Mouse (Mus musculus): Measurements from ENCODE around the gene Wnt3a. TPM values are rescaled to one million over a fixed set of nuclear protein-coding genes. Genes with fewer than 3 reads are reported as not detected.
"Not testable (repeated sequence)": the region's sequence is repeated elsewhere in the genome, so short reads cannot be mapped to it uniquely, and the experiment has no call there.

Gene Wnt3a
- polyA plus RNA-seq, 1 experiment from 2014 or later = 0.20 TPM

- DNase-seq (ENCODE audit: low spot score) = no peak
These were observed 68.9 kb downstream of the Wnt3a start for GRCm38 (mm10) chr11:59221604-59222003.

- peak; percentile 44 for DNase-seq (ENCODE audit: low spot score)
These were observed 71.5 kb downstream of the Wnt3a start for GRCm38 (mm10) chr11:59219064-59219463.

- no peak for DNase-seq (ENCODE audit: low spot score)
These were observed 72.1 kb downstream of the Wnt3a start for GRCm38 (mm10) chr11:59218389-59218998.

GRCm38 (mm10) chr11:59216955-59217354 lies 73.6 kb downstream of the Wnt3a start:
- DNase-seq (ENCODE audit: low spot score) = no peak

GRCm38 (mm10) chr11:59212892-59213494 lies 77.6 kb downstream of the Wnt3a start:
- DNase-seq (ENCODE audit: low spot score) = no peak

- peak; percentile 52 for DNase-seq (ENCODE audit: low spot score)
These were observed 78.2 kb downstream of the Wnt3a start for GRCm38 (mm10) chr11:59212320-59212719.

GRCm38 (mm10) chr11:59211561-59211960 lies 79.0 kb downstream of the Wnt3a start:
- not testable (repeated sequence) for DNase-seq (ENCODE audit: low spot score)

GRCm38 (mm10) chr11:59210020-59210419 lies 80.5 kb downstream of the Wnt3a start:
- DNase-seq (ENCODE audit: low spot score) = no peak

GRCm38 (mm10) chr11:59209580-59209979 lies 81.0 kb downstream of the Wnt3a start:
- no peak for DNase-seq (ENCODE audit: low spot score)

GRCm38 (mm10) chr11:59209003-59209441 lies 81.5 kb downstream of the Wnt3a start:
- peak; percentile 52 for DNase-seq (ENCODE audit: low spot score)

GRCm38 (mm10) chr11:59208153-59208831 lies 82.3 kb downstream of the Wnt3a start, which contains the start of gene 2310033P09Rik:
Gene 2310033P09Rik, plus strand, starts transcription at chr11:59208321.
- DNase-seq (ENCODE audit: low spot score) = peak; percentile 95

- DNase-seq (ENCODE audit: low spot score) = peak; percentile 94
These were observed 88.2 kb downstream of the Wnt3a start, which contains the start of gene Mrpl55 for GRCm38 (mm10) chr11:59202081-59202995. Gene Mrpl55, plus strand, starts transcription at chr11:59202486.

- DNase-seq (ENCODE audit: low spot score) = no peak
These were observed 89.1 kb downstream of the Wnt3a start for GRCm38 (mm10) chr11:59201216-59202002.

Small RNAs within 50 kb of the gene (microRNA-seq; reads per million reads assigned to microRNA genes)
- not detected for gene Gm24756 (ENCODE audit: borderline number of aligned reads)

Other genes with a start within 250 kb of the Wnt3a start
- gene Obscn, start 154.3 kb downstream of the Wnt3a start, polyA plus RNA-seq (2015; fragmentation: Nextera tagmentation; extraction: Ambion mirVana) = 0.04 and 0.13 TPM in 2 replicates
- gene Iba57, start 127.0 kb downstream of the Wnt3a start, polyA plus RNA-seq (2015; fragmentation: Nextera tagmentation; extraction: Ambion mirVana) = 5.3 and 5.7 TPM in 2 replicates
- gene Gjc2, start 107.5 kb downstream of the Wnt3a start, polyA plus RNA-seq (2015; fragmentation: Nextera tagmentation; extraction: Ambion mirVana) = 0.18 and 0.26 TPM in 2 replicates
- gene Guk1, start 98.5 kb downstream of the Wnt3a start, polyA plus RNA-seq (2015; fragmentation: Nextera tagmentation; extraction: Ambion mirVana) = 92.3 and 93.0 TPM in 2 replicates
- gene Mrpl55, start 88.3 kb downstream of the Wnt3a start, polyA plus RNA-seq (2015; fragmentation: Nextera tagmentation; extraction: Ambion mirVana) = 106 and 110 TPM in 2 replicates
- 36.6 and 45.7 TPM in 2 replicates for gene 2310033P09Rik, start 82.4 kb downstream of the Wnt3a start, polyA plus RNA-seq (2015; fragmentation: Nextera tagmentation; extraction: Ambion mirVana)
- 488 and 519 TPM in 2 replicates for gene Arf1, start 62.5 kb downstream of the Wnt3a start, polyA plus RNA-seq (2015; fragmentation: Nextera tagmentation; extraction: Ambion mirVana)
- 1.2 TPM in 2 replicates for gene Wnt9a, start 16.2 kb upstream of the Wnt3a start, polyA plus RNA-seq (2015; fragmentation: Nextera tagmentation; extraction: Ambion mirVana)
- not detected in 2 replicates for gene Prss38, start 84.9 kb upstream of the Wnt3a start, polyA plus RNA-seq (2015; fragmentation: Nextera tagmentation; extraction: Ambion mirVana)
- 10.4 and 11.8 TPM in 2 replicates for gene Jmjd4, start 159.3 kb upstream of the Wnt3a start, polyA plus RNA-seq (2015; fragmentation: Nextera tagmentation; extraction: Ambion mirVana)
- gene Snap47, start 160.4 kb upstream of the Wnt3a start, polyA plus RNA-seq (2015; fragmentation: Nextera tagmentation; extraction: Ambion mirVana) = 45.1 and 49.5 TPM in 2 replicates
- 3.3 and 3.8 TPM in 2 replicates for gene Zfp867, start 181.7 kb upstream of the Wnt3a start, polyA plus RNA-seq (2015; fragmentation: Nextera tagmentation; extraction: Ambion mirVana)
- 14.9 and 15.0 TPM in 2 replicates for gene Zkscan17, start 236.0 kb upstream of the Wnt3a start, polyA plus RNA-seq (2015; fragmentation: Nextera tagmentation; extraction: Ambion mirVana)

Measured in thymus, postnatal 0 days (tissue).